Mouse (Mus musculus) bone marrow macrophage, adult 2 months (primary cell): ENCODE results near the gene Nudt1.

Experiments used
- CTCF ChIP-seq: IDR thresholded peaks from 2 replicates; pipeline ENCODE4 v1.5.1; 2012; ENCODE audit warnings: low read depth, mild to moderate bottlenecking, low read length, moderate library complexity
- POLR2A ChIP-seq: IDR thresholded peaks from 2 replicates; pipeline ENCODE4 v1.6.1; 2012; ENCODE audit warnings: mild to moderate bottlenecking, low read depth, low read length, borderline replicate concordance

- TF ChIP-seq POLR2A, result no peak
- no peak for TF ChIP-seq CTCF
These were observed 34.5 kb downstream of the Nudt1 start for GRCm38 (mm10) chr5:140355934-140356333.
